Mouse (Mus musculus): Measurements from ENCODE around the gene Spsb3. TPM values are rescaled to one million over a fixed set of nuclear protein-coding genes. Genes with fewer than 3 reads are reported as not detected.

Spsb3 gene
- total RNA-seq, 2 experiments from 2014 or later = 30.4 to 37.7 TPM

- no peak overlapping the region for H3K27ac ChIP-seq
- no peak for DNase-seq
- intact Hi-C loops (cut with DNase I) = no loop called here
- TF ChIP-seq CTCF (IDR thresholded peaks at IDR 0.05) = no peak
- H3K4me3 ChIP-seq = no peak overlapping the region
Measured at GRCm38 (mm10) chr17:24892785-24893184, 6.3 kb downstream of the Spsb3 start.

- TF ChIP-seq CTCF (IDR thresholded peaks at IDR 0.05) = no peak
- H3K27ac ChIP-seq = no peak overlapping the region
- intact Hi-C loops (cut with DNase I) = no loop called here
- DNase-seq = no peak
- H3K4me3 ChIP-seq = peak overlapping the region; percentile 80
Measured at GRCm38 (mm10) chr17:24893276-24893675, 6.8 kb downstream of the Spsb3 start.

- DNase-seq = no peak
- intact Hi-C loops (cut with DNase I) = no loop called here
Measured at GRCm38 (mm10) chr17:24894061-24894994, 7.9 kb downstream of the Spsb3 start.

GRCm38 (mm10) chr17:24894995-24895547 is 8.6 kb downstream of the Spsb3 start, which contains the start of the genes Eme2 and Mrps34:
Eme2 (minus strand) TSS chr17:24895087.
Mrps34 (plus strand) TSS chr17:24895116.
- no peak for TF ChIP-seq CTCF (IDR thresholded peaks at IDR 0.05)
- DNase-seq = peak; percentile 88
- Histone ChIP-seq H3K4me3 (peak within 1 kb of the TSS; percentile 80), H3K27ac (peak within 1 kb of the TSS; percentile 96)
- intact Hi-C loops (cut with DNase I) = no loop called here

More at GRCm38 (mm10) chr17:24894061-24894994, 7.9 kb downstream of the Spsb3 start:
- Histone ChIP-seq H3K4me3 (peak overlapping the region; percentile 80), H3K27ac (peak overlapping the region; percentile 96)
- TF ChIP-seq CTCF (IDR thresholded peaks at IDR 0.05) = no peak

- TF ChIP-seq CTCF (IDR thresholded peaks at IDR 0.05) = no peak
- H3K4me3 ChIP-seq = peak overlapping the region; percentile 80
- intact Hi-C loops (cut with DNase I) = no loop called here
- peak overlapping the region; percentile 96 for H3K27ac ChIP-seq
- DNase-seq = peak; percentile 54
Measured at GRCm38 (mm10) chr17:24895571-24896240, 9.3 kb downstream of the Spsb3 start.

- Histone ChIP-seq H3K27ac (peak within 1 kb of the TSS; percentile 96), H3K4me3 (peak within 1 kb of the TSS; percentile 80)
- peak; percentile 86 for DNase-seq
- intact Hi-C loops (cut with DNase I) = no loop called here
- no peak for TF ChIP-seq CTCF (IDR thresholded peaks at IDR 0.05)
Measured at GRCm38 (mm10) chr17:24896241-24896992, 10.0 kb downstream of the Spsb3 start, which contains the start of gene Nme3. Nme3 (plus strand) TSS chr17:24896500.

GRCm38 (mm10) chr17:24896993-24897269 is 10.5 kb downstream of the Spsb3 start:
- Histone ChIP-seq H3K4me3 (peak overlapping the region; percentile 80), H3K27ac (peak overlapping the region; percentile 96)
- no peak for DNase-seq
- no peak for TF ChIP-seq CTCF (IDR thresholded peaks at IDR 0.05)
- intact Hi-C loops (cut with DNase I) = no loop called here

GRCm38 (mm10) chr17:24897600-24897999 is 11.2 kb downstream of the Spsb3 start:
- H3K4me3 ChIP-seq = peak overlapping the region; percentile 80
- H3K27ac ChIP-seq = no peak overlapping the region
- no peak for DNase-seq
- no peak for TF ChIP-seq CTCF (IDR thresholded peaks at IDR 0.05)
- intact Hi-C loops (cut with DNase I) = no loop called here

- TF ChIP-seq CTCF (IDR thresholded peaks at IDR 0.05) = no peak
- intact Hi-C loops (cut with DNase I) = no loop called here
- peak; percentile 26 for DNase-seq
- Histone ChIP-seq H3K27ac (no peak overlapping the region), H3K4me3 (no peak overlapping the region)
Measured at GRCm38 (mm10) chr17:24898041-24898854, 11.8 kb downstream of the Spsb3 start.

- Histone ChIP-seq H3K27ac (no peak overlapping the region), H3K4me3 (no peak overlapping the region)
- DNase-seq = peak; percentile 26
- no peak for TF ChIP-seq CTCF (IDR thresholded peaks at IDR 0.05)
- intact Hi-C loops (cut with DNase I) = no loop called here
Measured at GRCm38 (mm10) chr17:24899153-24899552, 12.7 kb downstream of the Spsb3 start.

GRCm38 (mm10) chr17:24900014-24900413 is 13.6 kb downstream of the Spsb3 start:
- Histone ChIP-seq H3K4me3 (no peak overlapping the region), H3K27ac (no peak overlapping the region)
- intact Hi-C loops (cut with DNase I) = no loop called here
- peak; percentile 14 for DNase-seq
- TF ChIP-seq CTCF (IDR thresholded peaks at IDR 0.05) = no peak
